Mouse (Mus musculus) left cerebral cortex, postnatal 25 days (tissue): ENCODE data around the gene 4931406P16Rik. TPM values are rescaled to one million over a fixed set of nuclear protein-coding genes. Genes with fewer than 3 reads are reported as not detected.

Experiments
- total RNA-seq, 2 experiments: library from RNA; stranded (reverse); gene quantifications; 2 replicates each; pipeline ENCODE4 v1.2.3; 2021

Gene 4931406P16Rik
- total RNA-seq, 2 experiments from 2014 or later: 42.6 to 43.0 TPM

Other genes with a start within 250 kb of the 4931406P16Rik start
- not detected for gene Scgb1b30, start 218.1 kb downstream of the 4931406P16Rik start, total RNA-seq
- 10 to 100 TPM; 10.6 to 11.3 TPM for gene Wtip, start 180.3 kb downstream of the 4931406P16Rik start, total RNA-seq
- gene Uba2, start 144.0 kb downstream of the 4931406P16Rik start, total RNA-seq: 10 to 100 TPM; 87.2 to 91.5 TPM
- 10 to 100 TPM; 20.8 to 25.5 TPM for gene Pdcd2l, start 116.9 kb downstream of the 4931406P16Rik start, total RNA-seq
- gene Gpi1, start 83.2 kb downstream of the 4931406P16Rik start, total RNA-seq: 100 to 1,000 TPM; 657 to 693 TPM
- gene Gm6096, start 62.5 kb downstream of the 4931406P16Rik start, total RNA-seq: not detected
- 10 to 100 TPM; 76.3 to 79.6 TPM for gene Lsm14a, start 79.8 kb upstream of the 4931406P16Rik start, total RNA-seq